Mouse (Mus musculus) duodenum, adult 2 months (tissue): ENCODE results near the gene Cttnbp2. TPM values are rescaled to one million over a fixed set of nuclear protein-coding genes. Genes with fewer than 3 reads are reported as not detected.

Experiments used
- polyA plus RNA-seq: library from polyadenylated mRNA; depleted of rRNA; stranded (reverse); fragments of >200 nt; gene quantifications from 2 replicates; pipeline ENCODE4 v1.2.3, GENCODE M21; 2012; ENCODE audit warnings: low replicate concordance; rRNA removed

The Cttnbp2 gene
- 0.25 and 0.96 TPM in 2 replicates for polyA plus RNA-seq

GRCm38 (mm10) chr6:18514480-18515352, at the start of gene Cttnbp2:
Gene Cttnbp2, minus strand, starts transcription at chr6:18514843.

